Mouse (Mus musculus) inflammation-experienced regulatory T-cells, adult 6 months (primary cell): Measurements from ENCODE around the gene Med13l. TPM values are rescaled to one million over a fixed set of nuclear protein-coding genes. Genes with fewer than 3 reads are reported as not detected.

ENCODE experiments used
- ATAC-seq: one replicate; pipeline ENCODE4 v1.8.0; 2017
- polyA plus RNA-seq, 3 experiments: library from polyadenylated mRNA; unstranded; fragments of 100-300 nt; shearing (Covaris generic); gene quantifications; one replicate each; pipeline ENCODE4 v1.2.1; 2017

Gene Med13l
- polyA plus RNA-seq, 3 experiments from 2014 or later = 12.0 to 28.2 (median 22.7) TPM

DNA sequence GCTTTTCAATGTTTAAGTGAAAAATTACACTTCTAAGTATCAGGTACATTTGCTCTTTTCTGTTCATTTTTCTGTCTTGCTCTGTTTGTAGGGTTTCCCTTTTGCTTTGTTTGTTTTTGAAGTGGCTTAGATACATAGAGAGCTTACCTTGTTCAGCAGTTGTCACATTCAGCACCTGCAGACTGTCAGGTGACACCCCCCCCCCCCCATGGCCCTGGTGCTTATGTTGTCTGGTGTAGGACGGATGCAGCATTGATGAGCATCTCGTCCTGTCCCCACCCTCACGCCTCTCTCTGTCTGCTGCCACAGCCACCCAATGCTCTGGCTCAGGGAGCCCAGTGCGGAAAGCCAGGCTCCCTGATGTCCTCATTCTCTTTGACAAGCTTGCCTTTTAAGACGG, 101.3 kb downstream of the Med13l start:
- no peak for ATAC-seq

DNA sequence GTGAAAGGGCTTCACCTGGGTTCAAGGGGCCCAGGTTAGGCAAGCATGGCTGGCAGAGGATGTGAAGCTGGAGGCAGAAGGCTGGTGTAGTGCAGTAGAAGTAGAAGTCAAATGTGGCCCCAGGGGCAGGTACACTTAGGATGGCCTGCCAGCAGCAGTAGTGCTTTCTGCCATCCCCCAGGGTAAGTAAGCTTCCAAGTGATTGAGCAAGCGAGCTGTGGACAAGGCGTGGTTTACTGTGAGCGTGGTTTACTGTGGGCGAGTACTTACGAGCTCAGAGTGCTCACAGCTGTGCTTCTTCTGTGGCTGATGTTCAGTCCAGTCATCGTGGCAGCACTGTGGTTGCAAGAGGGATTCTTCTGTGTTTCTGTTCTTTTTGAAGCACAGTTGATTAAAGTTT, 103.5 kb downstream of the Med13l start:
- no peak for ATAC-seq

DNA sequence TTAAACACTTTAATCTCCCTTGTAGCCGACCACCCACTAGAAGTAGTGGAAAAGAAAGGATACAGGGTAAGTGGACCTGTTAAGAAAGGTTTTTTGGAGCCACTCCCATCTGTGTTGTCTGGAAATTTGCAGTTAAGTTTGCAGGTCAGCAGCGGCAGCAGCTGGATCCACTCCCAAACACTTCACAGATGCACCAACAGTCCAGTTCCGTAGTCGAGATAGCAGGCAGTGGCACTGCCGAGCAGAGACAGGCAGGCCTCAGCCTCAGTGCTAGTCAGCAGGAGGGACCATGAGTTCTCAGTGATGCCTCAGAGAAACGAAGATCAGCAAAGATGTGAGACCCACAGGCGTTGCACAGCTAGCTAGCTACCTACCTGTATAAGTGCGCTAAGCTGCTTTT, 104.5 kb downstream of the Med13l start:
- no peak for ATAC-seq

DNA sequence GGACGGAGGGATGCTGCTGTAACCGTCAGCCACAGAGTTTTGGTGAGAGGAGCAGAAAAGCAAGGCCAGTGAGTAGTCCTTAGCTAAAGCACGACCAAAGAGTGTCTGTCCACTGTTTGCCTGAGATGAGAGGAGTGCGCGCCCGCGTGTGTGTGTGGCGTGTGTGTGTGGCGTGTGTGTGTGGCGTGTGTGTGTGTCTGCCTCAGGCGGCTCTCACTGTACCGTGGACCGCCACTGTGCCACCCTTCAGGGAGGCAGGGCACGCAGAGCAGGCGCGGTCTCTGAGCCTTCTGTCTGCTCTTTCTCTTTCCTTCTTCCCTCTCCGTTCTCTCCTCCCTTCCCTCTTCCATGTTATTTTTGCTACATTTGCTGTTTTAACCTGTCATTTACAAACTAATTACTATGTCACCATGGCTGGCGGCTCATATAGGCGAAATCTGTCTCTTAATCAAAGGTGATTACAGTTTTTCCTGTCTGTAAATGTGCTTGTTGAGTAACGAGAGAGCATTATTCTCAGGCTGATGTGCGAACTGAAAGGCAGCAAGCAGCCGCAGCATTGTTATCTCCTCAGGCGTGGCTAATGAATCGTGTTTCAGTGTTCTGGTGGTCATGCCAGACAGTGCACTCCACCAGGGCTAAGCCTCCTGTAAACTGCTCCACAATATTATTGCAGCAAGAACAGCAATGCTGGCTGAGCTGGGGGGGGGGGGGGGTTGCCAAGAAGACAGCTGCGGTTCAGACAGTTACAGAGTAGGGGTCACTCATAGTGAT, 106.1 kb downstream of the Med13l start:
- ATAC-seq = no peak

DNA sequence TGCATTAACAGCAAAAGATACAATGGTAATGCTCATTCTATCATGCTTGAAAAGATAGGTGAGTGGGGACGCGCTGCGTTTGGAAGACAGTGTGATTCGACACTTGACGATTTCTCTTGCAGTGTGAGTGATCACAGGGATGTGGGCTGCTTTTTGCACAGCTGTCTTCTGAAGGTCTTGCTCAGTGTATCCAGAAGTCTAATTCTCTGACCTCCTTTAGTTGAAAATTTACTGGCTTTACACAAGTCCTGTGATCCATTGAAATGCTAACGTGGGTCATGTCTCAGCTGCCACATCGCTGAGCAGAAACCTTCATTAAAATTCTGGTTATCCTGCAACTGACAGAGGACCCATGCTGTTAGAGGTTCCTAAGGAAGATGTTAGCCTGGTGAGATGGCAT, 107.4 kb downstream of the Med13l start:
- ATAC-seq = no peak

DNA sequence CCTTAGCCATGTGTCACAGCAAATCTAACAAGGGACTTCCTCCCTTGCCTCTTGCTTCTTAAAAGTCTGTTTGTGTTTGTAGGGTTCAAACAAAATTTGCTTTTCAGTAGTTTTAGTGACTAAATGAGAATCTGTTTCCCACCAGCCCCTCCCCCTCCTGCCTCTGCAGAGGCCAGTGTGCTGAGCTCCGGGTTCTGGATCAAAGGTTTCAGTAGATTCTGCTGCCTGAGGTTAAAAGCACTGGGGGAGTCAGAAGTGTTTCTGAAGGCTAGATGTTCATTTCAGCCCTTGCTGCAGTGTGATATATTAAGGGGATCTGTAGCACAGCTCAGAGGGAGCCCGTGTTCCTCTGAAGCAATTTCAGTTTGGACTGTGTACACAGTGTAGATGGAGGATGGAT, 108.5 kb downstream of the Med13l start:
- no peak for ATAC-seq

DNA sequence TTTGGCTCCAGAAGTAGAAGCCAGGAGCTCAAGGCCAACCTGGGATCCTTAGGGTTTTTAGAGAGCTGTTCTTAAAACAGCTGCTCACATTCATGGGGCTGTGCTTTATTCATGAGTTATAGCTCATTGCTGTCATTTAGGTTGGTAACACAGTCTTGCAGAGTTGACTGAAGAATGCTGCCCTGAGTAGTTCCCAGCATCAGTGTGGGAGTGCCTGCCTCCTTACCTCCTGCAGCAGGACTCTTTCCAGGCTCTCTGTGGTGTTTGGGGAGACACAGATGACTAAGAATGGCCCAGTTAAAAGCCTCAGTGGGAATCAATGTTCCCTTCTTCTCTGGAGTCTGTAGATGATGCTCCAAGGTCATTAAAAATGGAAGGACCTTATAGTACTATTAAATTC, 111.6 kb downstream of the Med13l start:
- no peak for ATAC-seq

DNA sequence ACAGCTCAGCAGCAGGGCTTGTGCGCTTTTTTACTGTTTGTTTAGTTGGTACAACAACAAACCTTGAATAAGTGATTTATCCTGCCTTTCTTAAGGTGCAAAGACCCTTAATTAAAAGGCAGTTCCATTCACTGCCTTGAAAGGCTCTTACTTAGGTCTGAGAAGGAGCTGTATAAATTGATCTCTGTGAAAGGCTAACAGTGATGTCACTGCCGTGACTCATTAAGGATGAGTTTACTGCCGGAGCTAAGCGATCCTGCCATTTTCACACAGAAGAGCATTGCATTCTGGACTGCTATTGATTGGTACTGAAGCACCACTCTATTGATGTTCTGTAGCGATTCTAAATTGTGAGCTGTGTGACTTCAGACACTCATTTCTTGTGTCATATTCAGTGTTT, 113.4 kb downstream of the Med13l start:
- ATAC-seq = no peak

DNA sequence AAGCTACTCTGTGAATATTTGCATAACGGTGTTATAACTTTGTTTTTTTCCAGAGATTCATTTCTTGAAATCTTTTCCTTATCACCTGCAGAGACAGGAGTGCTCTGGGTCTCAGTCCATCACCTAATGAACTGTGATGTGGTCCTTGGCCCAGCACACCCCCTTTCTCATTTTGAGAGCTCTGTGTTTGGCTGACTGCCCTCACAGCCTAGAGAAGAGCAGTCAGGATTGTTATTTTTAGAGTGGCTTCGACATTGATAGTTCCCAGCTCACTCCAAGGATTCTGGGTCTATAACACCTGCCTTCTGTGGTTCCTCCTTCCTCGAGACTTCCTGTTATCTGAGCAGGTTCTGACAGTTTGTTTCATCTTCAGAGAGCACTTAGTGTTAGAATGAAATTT, 113.8 kb downstream of the Med13l start:
- no peak for ATAC-seq

DNA sequence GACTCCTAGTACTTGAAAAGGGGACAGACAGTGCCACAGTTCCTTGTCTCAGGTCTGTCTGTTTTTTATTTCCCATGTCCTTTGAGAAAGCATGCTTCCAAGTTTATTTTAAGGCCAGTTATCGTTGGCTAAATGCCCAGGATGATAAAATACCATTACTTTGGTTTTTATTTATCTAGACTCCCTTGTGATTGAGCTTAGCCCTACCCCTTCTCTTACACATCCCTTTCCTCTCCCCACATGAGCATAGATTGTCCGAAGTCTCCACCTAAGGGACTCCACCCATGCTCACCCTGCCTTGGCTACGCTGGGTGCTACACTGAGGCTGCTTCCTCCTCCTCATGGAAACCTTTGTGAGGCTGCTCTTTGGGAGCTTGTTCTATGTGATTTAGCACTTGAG, 115.2 kb downstream of the Med13l start:
- ATAC-seq = no peak

DNA sequence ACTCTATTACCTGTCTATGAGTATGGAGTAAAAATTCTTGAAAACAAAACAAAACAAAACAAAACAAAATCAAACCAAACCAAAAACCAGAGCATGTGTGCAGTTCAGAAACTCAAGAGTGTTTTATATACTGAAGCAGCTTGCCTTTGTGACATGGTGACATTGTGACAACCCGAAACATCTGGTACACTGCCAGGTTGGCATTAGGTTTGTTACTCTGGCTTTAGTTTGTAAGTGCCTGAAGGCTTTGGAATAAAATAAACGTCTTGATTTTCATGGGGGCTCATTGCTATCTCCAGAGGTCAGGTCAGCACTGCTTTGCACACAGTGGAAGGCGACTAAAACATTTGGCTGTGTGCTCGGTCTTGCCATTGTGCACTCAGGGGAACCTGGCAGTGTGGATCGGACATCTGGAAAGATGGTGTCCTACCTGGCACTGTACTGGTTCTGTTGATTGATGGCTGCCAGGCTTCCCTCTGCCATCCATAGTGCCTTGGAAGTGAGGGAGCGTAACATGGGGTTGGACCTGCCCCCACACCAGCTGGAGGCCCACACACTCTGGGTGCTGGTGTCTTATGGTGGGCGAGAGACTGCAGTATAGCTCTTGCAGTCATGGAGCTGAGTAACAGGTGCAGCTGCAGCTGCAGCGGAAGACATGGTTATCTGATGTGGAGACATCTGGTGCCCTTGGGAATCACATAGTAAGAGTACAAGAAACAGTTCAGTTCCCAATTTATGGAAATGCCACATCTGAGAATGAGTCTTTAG, 115.9 kb downstream of the Med13l start:
- no peak for ATAC-seq

DNA sequence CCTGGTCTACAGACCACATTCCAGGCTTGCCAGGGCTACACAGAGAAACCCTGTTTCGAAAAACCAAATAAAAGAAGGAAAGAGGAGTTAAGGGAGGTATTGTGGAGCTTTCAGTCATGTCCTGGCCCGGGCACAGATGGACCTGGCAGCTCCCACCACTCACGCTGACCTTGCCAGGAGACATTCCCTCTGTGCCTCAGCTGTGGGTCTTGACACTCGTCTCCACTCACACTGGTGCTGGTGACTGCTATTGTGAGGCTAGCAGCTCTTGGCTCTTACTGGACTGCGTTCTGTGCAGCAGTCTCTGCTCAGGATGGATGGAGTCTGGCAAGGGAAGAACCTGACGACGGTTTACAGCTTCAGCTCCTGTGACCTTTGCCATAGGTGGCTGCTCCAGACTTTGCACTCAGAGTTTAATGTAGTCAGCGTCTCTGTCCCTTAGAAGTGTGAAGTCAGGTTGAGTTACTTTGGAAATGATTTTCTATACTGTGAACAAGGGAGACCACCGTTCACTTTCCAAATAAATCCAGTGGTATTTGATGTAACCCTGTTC, 118.9 kb downstream of the Med13l start:
- ATAC-seq = no peak

DNA sequence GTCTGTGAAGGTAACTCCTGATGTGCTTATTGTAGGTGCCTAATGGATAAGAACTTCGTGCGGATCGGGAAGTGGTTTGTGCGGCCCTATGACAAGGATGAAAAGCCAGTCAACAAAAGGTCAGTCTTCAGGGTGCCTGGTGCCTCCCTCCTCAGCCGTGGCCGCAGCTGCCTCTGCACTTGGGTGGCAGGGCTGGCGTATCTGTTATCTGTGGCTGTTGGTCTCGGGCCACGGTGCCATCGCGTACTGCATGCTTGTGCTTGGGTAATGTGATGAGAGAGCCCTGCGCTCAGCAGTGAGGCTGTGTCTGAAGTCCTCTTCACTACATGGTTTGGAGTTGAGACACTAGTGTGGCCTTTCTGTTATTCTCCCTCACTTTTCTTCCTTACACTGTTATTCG, 120.4 kb downstream of the Med13l start:
- ATAC-seq = no peak

DNA sequence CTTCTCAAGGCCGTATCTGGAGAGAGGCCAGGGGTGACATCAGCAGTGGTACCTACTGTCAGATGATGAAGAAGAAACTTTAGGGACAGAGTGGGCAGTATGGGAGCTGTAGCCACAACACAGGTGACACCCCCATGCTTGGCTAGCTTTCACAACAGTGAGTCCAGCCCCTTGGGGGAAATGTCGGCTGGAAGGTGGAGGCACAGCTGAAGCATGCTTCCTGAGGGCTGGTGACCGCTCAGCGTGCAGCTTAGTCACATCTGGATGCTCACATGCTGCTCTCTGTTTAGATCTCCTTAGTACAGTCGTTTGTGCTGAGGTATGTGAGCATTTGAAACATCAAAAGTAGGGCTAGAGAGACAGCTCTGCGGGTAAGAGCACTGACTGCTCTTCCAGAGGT, 121.5 kb downstream of the Med13l start:
- ATAC-seq = no peak

DNA sequence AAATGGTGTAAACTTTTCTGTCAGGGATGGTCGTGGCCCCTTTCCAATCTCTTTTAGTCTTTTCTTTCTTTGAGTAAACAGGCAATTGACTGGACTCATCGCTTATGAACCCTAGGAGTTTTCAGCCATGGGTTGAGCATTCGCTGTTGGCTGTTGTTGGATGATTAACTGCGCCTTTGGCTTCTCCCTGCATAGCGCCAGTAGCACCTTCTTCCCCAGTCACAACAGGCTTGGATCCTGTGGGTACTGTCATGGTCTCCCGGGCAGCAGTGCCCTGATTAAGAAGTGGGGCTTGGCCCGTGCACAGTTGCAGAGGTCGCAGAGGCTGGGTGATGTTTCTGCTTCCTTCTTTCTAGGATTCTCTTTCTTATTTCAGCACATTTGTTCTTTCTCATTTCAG, 124.7 kb downstream of the Med13l start:
- no peak for ATAC-seq

DNA sequence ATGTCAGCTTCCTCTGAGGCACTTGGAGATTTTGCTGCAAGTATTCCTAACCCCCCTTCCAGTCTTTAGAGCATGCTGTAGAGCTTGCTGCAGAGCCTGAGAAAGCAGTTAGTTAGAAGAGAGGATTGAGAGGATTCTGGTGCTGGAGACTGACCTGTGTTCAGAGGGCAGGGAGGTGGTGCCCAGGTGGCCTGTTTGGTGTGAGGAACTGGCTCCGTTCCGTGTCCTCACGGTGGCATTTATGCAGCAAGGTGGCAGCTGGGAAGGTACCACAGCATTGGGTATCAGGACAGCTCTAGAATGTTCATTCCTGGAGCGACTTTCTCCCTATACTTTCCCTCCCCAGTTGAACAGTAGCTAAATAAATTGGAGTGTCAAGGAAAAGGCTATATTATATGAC, 125.5 kb downstream of the Med13l start:
- no peak for ATAC-seq

DNA sequence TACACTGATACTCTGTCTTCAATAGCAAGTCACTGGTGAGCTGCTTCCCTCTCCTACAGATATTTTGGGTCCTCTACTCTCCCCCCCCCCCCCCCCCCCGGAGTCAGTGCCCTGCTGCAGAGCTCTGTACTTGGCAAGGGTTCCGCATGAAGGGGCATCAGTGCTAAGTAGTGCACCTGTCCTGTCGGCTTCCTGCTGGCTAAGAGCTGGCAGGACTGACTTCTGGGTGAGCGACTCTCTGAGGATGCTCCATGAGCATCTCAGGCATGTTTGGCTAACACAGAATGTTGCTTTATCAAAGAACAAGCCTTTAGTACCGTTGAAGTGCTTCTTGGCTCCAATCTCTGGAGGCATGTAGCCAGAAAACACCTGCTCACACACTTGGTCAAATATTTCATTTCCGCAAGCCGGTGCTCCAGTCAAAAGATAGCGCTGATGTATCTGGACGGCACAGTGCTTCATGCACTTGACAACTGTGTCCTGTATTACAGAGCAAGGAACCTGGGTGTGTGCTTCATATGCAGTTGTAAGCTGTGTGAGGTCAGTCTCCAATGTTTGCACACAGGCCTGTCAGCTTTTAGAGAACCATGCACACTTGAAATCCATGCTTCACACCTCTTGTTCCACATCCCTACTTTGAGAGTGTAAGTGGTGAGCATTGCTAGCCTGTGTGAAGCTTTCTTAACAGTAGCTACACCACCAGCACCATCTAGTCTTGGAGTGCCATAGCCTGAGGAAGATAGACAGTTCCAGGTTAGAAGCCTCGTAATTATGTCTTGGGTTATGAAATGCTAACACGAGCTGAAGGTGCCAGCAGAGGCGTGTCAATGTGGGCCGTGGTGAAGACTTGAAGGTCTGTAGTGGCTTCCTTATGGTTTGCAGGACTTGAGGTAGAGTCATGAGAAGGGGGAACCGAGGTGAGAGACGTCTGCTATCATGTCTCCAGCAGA, 128.7 kb downstream of the Med13l start:
- no peak for ATAC-seq

DNA sequence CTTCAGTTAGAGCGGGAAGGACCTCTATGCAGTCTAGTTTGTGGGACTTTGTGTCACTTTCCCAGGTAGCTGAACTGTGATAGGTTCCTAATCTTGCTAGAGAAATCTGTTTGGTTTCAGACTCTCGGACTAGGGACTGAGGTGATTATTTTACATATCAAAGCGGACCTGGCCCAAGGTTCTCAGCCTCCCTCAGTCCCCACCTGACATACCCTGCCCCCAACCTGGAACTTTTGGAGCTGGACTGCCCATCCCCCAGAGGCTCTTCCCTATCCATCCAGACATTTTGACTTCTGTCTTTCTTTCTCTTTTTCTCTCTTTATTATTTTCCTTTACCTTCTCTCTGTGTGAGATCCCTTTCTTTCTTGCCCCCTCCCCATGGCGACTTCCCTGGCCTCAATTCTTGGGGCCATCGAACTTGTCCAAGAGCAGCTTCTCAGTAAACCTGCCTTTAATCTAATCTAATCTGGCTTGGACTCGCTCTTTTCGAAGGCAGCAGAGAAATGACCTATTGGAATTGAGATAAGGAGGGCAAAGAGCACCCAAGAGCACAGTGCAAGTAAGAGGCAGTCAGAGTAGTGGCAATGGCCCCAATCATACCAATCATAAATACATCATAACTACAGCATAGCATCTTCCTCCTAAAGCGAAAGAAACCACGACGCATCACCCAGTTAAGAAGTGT, 130.7 kb downstream of the Med13l start:
- ATAC-seq = no peak

DNA sequence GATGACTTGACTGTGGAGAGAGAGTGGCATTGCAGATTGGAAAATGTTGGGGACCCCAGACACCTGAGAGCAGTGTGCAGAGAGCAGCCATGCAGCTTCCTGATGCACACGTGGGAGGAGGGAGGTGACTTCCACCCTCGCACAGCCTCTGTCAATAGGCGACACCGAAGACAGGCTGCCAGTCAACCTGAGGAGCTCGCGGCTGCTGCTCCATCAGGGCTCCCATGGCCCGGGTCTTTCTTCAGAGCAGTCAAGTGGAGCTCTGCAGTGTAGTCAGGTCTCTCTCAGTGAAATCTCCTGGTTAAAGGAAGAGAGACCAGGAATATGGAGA, 131.2 kb downstream of the Med13l start:
- peak; percentile 28 for ATAC-seq

DNA sequence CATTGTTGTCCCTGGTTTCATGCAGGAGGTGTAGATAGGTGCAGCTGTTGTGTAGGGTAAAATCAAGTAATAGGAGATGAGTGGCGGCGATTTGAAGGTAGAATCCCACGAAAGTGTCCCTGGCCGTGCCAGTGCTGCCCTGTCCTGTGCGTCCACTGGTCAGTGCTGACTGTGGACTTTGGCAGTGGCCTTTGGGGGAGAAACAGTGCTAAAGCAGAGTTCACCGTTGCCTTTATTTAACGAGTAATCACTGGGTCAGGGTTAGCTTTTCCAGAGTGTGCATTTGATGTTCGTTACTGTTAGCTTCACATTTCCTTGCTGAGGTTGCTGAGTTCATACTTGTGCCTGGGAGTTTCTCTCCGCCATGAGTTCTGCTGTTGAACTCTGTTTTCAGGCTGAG, 133.5 kb downstream of the Med13l start:
- no peak for ATAC-seq

DNA sequence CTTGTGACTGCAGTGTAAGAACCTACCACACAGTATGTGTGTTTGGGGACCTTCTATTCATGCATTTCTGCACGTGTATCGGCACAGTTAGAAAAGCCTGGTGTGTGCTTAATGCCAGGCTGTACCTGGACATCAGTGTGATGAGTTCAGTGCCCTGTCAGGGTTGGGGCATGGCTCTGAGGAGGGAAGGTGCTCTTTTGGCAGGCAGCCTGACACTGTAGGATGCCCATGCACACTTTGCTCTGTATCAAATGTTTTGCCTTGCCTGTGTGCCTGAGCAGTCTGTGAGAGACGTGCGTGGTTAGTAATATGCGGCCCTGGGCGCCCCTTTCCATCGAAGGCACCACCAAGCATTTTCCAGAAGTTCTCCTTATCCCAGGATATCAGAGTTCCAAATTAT, 136.6 kb downstream of the Med13l start:
- no peak for ATAC-seq

DNA sequence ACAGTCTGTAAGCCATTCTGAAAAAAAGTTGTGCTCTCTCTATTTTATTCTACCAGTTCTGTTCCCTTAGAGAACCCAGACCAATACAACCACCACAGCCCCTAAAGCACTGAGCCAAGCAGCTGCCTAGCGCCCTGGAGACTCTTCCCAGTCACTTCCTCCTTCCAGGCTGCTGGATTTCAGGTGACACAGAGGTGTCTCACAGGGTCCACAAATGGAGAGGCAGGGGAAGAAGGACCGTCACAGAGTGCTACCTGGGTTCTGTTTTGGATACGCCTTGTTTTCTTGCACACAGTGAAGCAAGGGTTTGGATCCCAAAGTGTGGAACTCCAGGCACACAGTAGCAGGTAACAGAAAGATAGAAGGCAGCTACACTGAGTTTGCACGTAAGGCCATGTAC, 140.5 kb downstream of the Med13l start:
- ATAC-seq = no peak
